Mouse (Mus musculus) MEL (cell line): ENCODE measurements around the gene Spryd7. TPM values are rescaled to one million over a fixed set of nuclear protein-coding genes. Genes with fewer than 3 reads are reported as not detected.
A peak's percentile ranks its signal among the peaks of the same experiment; 100 is the strongest.

Experiments used
- DNase-seq: peaks from one replicate; pipeline ENCODE4 v3.0.0; 2011; ENCODE audit warnings: low read depth, low spot score
- H3K27ac ChIP-seq: 2 replicates; pipeline ENCODE4 v1.5.1; 2012; ENCODE audit warnings: low read depth, mild to moderate bottlenecking, control low read depth, low read length, moderate library complexity; ENCODE audit not compliant: control insufficient read depth
- H3K27me3 ChIP-seq, 2 experiments: fragments of 150-350 bp in 1 of 2; sonication (generic) in 1 of 2; 2 replicates each; pipeline ENCODE4 v1.6.1; 2012; ENCODE audit warnings: low read length in 2 of 2, mild to moderate bottlenecking in 2 of 2, improper control_type of control experiment in 1 of 2, moderate library complexity in 1 of 2; ENCODE audit not compliant: insufficient read depth in 2 of 2, control insufficient read depth in 1 of 2
- H3K36me3 ChIP-seq, 2 experiments: 2 replicates each; pipeline ENCODE4 v1.6.1; 2012 to 2014; ENCODE audit warnings: low read length in 2 of 2, improper control_type of control experiment in 1 of 2, inconsistent platforms in 1 of 2, mild to moderate bottlenecking in 1 of 2; ENCODE audit not compliant: insufficient read depth in 2 of 2, control insufficient read depth in 1 of 2
- H3K4me1 ChIP-seq, 2 experiments: fragments of 150-350 bp in 1 of 2; sonication (generic) in 1 of 2; 2 replicates each; pipeline ENCODE4 v1.6.1; 2012; ENCODE audit warnings: low read length in 2 of 2, improper control_type of control experiment in 1 of 2, mild to moderate bottlenecking in 1 of 2; ENCODE audit not compliant: insufficient read depth in 2 of 2, control insufficient read depth in 1 of 2
- H3K4me3 ChIP-seq, 2 experiments: fragments of 150-350 bp in 1 of 2; sonication (generic) in 1 of 2; 2 replicates each; pipeline ENCODE4 v1.5.1; 2012; ENCODE audit warnings: low read depth in 2 of 2, low read length in 2 of 2, mild to moderate bottlenecking in 2 of 2, moderate library complexity in 2 of 2, control low read depth in 1 of 2, improper control_type of control experiment in 1 of 2; ENCODE audit not compliant: control insufficient read depth in 1 of 2, insufficient read depth in 1 of 2
- H3K79me2 ChIP-seq: 2 replicates; pipeline ENCODE4 v1.6.1; 2012; ENCODE audit warnings: mild to moderate bottlenecking, low read length, moderate library complexity; ENCODE audit not compliant: control insufficient read depth, poor library complexity, insufficient read depth
- H3K9ac ChIP-seq: 2 replicates; pipeline ENCODE4 v1.6.1; 2012; ENCODE audit warnings: low read depth, mild to moderate bottlenecking, control low read depth, low read length, moderate library complexity; ENCODE audit not compliant: control insufficient read depth, poor library complexity, severe bottlenecking
- H3K9me3 ChIP-seq: fragments of 150-350 bp; sonication (generic); replicated peaks from 2 replicates; pipeline ENCODE4 v1.6.1; 2012; ENCODE audit warnings: mild to moderate bottlenecking, low read length, improper control_type of control experiment, moderate library complexity; ENCODE audit not compliant: insufficient read depth
- CHD1 ChIP-seq: IDR thresholded peaks from 2 replicates; pipeline ENCODE4 v1.6.1; 2012; ENCODE audit warnings: low read depth, mild to moderate bottlenecking, inconsistent platforms, low read length, improper control_type of control experiment
- CHD2 ChIP-seq: IDR thresholded peaks from 2 replicates; pipeline ENCODE4 v1.6.1; 2011; ENCODE audit warnings: low read length, improper control_type of control experiment
- CTCF ChIP-seq, 3 experiments: IDR thresholded peaks in 2 of 3; conservative IDR thresholded peaks in 1 of 3; 2 replicates each; pipeline ENCODE4 v1.5.1; 2011 to 2012; ENCODE audit warnings: low read length in 3 of 3, low read depth in 2 of 3, mild to moderate bottlenecking in 2 of 3, improper control_type of control experiment in 1 of 3, inconsistent platforms in 1 of 3, mixed read lengths in 1 of 3, moderate library complexity in 1 of 3; ENCODE audit not compliant: control insufficient read depth in 1 of 3, insufficient read depth in 1 of 3, poor library complexity in 1 of 3, severe bottlenecking in 1 of 3
- E2F4 ChIP-seq: IDR thresholded peaks from 2 replicates; pipeline ENCODE4 v1.6.1; 2011; ENCODE audit warnings: low read depth, low read length, improper control_type of control experiment, borderline replicate concordance
- ELF1 ChIP-seq: IDR thresholded peaks from 2 replicates; pipeline ENCODE4 v1.6.1; 2014; ENCODE audit warnings: low read depth, mild to moderate bottlenecking, inconsistent platforms, low read length, improper control_type of control experiment, moderate library complexity
- EP300 ChIP-seq, 2 experiments: IDR thresholded peaks; 2 replicates each; pipeline ENCODE4 v1.6.1; 2011; ENCODE audit warnings: improper control_type of control experiment in 2 of 2, low read length in 2 of 2, low read depth in 1 of 2, mild to moderate bottlenecking in 1 of 2
- ETS1 ChIP-seq: IDR thresholded peaks from 2 replicates; pipeline ENCODE4 v1.6.1; 2012; ENCODE audit warnings: low read depth, mild to moderate bottlenecking, inconsistent platforms, low read length, improper control_type of control experiment, moderate library complexity
- GABPA ChIP-seq: IDR thresholded peaks from 2 replicates; pipeline ENCODE4 v1.6.1; 2012; ENCODE audit warnings: low read depth, mild to moderate bottlenecking, inconsistent platforms, low read length, improper control_type of control experiment, moderate library complexity
- GATA1 ChIP-seq: IDR thresholded peaks from 2 replicates; pipeline ENCODE4 v1.6.1; 2011; ENCODE audit warnings: low read depth, low read length, improper control_type of control experiment
- JUND ChIP-seq: IDR thresholded peaks from 2 replicates; pipeline ENCODE4 v1.6.1; 2011; ENCODE audit warnings: low read depth, mild to moderate bottlenecking, improper control_type of control experiment, low read length
- KAT2A ChIP-seq: conservative IDR thresholded peaks from 2 replicates; pipeline ENCODE4 v1.6.1; 2012; ENCODE audit warnings: low read depth, low read length, improper control_type of control experiment, inconsistent platforms
- MAFK ChIP-seq: IDR thresholded peaks from 2 replicates; pipeline ENCODE4 v1.6.1; 2011; ENCODE audit warnings: low read depth, mild to moderate bottlenecking, low read length, improper control_type of control experiment, borderline replicate concordance
- MAX ChIP-seq: IDR thresholded peaks from 2 replicates; pipeline ENCODE4 v1.6.1; 2011; ENCODE audit warnings: low read length, improper control_type of control experiment
- MEF2A ChIP-seq: IDR thresholded peaks from 2 replicates; pipeline ENCODE4 v1.6.1; 2014; ENCODE audit warnings: low read depth, mild to moderate bottlenecking, inconsistent platforms, low read length, improper control_type of control experiment; ENCODE audit not compliant: poor library complexity, insufficient replicate concordance, severe bottlenecking; ENCODE audit errors: extremely low read depth
- MXI1 ChIP-seq: IDR thresholded peaks from 2 replicates; pipeline ENCODE4 v1.6.1; 2011; ENCODE audit warnings: mild to moderate bottlenecking, low read depth, low read length, improper control_type of control experiment
- MYB ChIP-seq: IDR thresholded peaks from 2 replicates; pipeline ENCODE4 v1.6.1; 2011; ENCODE audit warnings: mild to moderate bottlenecking, low read depth, low read length, improper control_type of control experiment
- MYC ChIP-seq: IDR thresholded peaks from 2 replicates; pipeline ENCODE4 v1.6.1; 2011; ENCODE audit warnings: low read depth, mild to moderate bottlenecking, low read length, improper control_type of control experiment, moderate library complexity
- NELFE ChIP-seq: IDR thresholded peaks from 2 replicates; pipeline ENCODE4 v1.6.1; 2011; ENCODE audit warnings: low read depth, low read length, improper control_type of control experiment
- POLR2A ChIP-seq, 2 experiments: IDR thresholded peaks; 2 replicates each; pipeline ENCODE4 v1.6.1; 2011 to 2012; ENCODE audit warnings: low read length in 2 of 2, mild to moderate bottlenecking in 2 of 2, control low read depth in 1 of 2, improper control_type of control experiment in 1 of 2, low read depth in 1 of 2, moderate library complexity in 1 of 2; ENCODE audit not compliant: control insufficient read depth in 1 of 2, insufficient read depth in 1 of 2, poor library complexity in 1 of 2
- POLR2AphosphoS5 ChIP-seq: IDR thresholded peaks from 2 replicates; pipeline ENCODE4 v1.6.1; 2012; ENCODE audit warnings: low read depth, borderline replicate concordance, mild to moderate bottlenecking, inconsistent platforms, low read length, moderate library complexity, mixed read lengths
- RAD21 ChIP-seq: IDR thresholded peaks from 2 replicates; pipeline ENCODE4 v1.6.1; 2011; ENCODE audit warnings: mild to moderate bottlenecking, low read depth, low read length, improper control_type of control experiment
- RCOR1 ChIP-seq: IDR thresholded peaks from 2 replicates; pipeline ENCODE4 v1.6.1; 2012; ENCODE audit warnings: low read depth, mild to moderate bottlenecking, inconsistent platforms, low read length, improper control_type of control experiment
- SIN3A ChIP-seq: IDR thresholded peaks from 2 replicates; pipeline ENCODE4 v1.6.1; 2012; ENCODE audit warnings: low read length, improper control_type of control experiment, inconsistent platforms
- SMC3 ChIP-seq: IDR thresholded peaks from 2 replicates; pipeline ENCODE4 v1.6.1; 2011; ENCODE audit warnings: low read depth, low read length, improper control_type of control experiment
- TAL1 ChIP-seq: IDR thresholded peaks from 2 replicates; pipeline ENCODE4 v1.6.1; 2012; ENCODE audit warnings: mild to moderate bottlenecking, inconsistent platforms, low read length, moderate library complexity, mixed read lengths
- TBP ChIP-seq: IDR thresholded peaks from 2 replicates; pipeline ENCODE4 v1.8.0; 2011; ENCODE audit warnings: low read depth, low read length, improper control_type of control experiment
- TCF12 ChIP-seq: IDR thresholded peaks from 2 replicates; pipeline ENCODE4 v1.6.1; 2014; ENCODE audit warnings: low read depth, mild to moderate bottlenecking, inconsistent platforms, low read length, improper control_type of control experiment, moderate library complexity
- UBTF ChIP-seq: IDR thresholded peaks from 2 replicates; pipeline ENCODE4 v1.6.1; 2012; ENCODE audit warnings: low read depth, mild to moderate bottlenecking, inconsistent platforms, low read length, improper control_type of control experiment, moderate library complexity, borderline replicate concordance; ENCODE audit not compliant: insufficient read depth
- USF1 ChIP-seq: IDR thresholded peaks from 2 replicates; pipeline ENCODE4 v1.6.1; 2014; ENCODE audit warnings: low read depth, mild to moderate bottlenecking, inconsistent platforms, low read length, improper control_type of control experiment, moderate library complexity
- ZC3H11A ChIP-seq: IDR thresholded peaks from 2 replicates; pipeline ENCODE4 v1.6.1; 2012; ENCODE audit warnings: low read depth, mild to moderate bottlenecking, inconsistent platforms, low read length, improper control_type of control experiment
- ZNF384 ChIP-seq: IDR thresholded peaks from 2 replicates; pipeline ENCODE4 v1.6.1; 2012; ENCODE audit warnings: low read depth, mild to moderate bottlenecking, inconsistent platforms, low read length, improper control_type of control experiment
- polyA plus RNA-seq, 2 experiments: library from polyadenylated mRNA; stranded (reverse) in 1 of 2; unstranded in 1 of 2; fragments of >175 nt in 1 of 2; fragments of >200 nt in 1 of 2; gene quantifications; 2 replicates each; pipeline versions ENCODE4 v1.2.1 to v1.2.4; 2012; ENCODE audit warnings: low replicate concordance in 2 of 2, low read depth in 1 of 2; ENCODE audit not compliant: insufficient read length in 2 of 2, insufficient read depth in 1 of 2, missing spikeins in 1 of 2
- total RNA-seq: library from RNA; depleted of rRNA; stranded (reverse); fragments of 300-350 nt; gene quantifications from 2 replicates; pipeline ENCODE4 v1.2.3, GENCODE M21; 2012

The Spryd7 gene
- total and polyA plus RNA-seq, 3 experiments: 14.3 to 16.4 TPM; not detected in 1

DNA sequence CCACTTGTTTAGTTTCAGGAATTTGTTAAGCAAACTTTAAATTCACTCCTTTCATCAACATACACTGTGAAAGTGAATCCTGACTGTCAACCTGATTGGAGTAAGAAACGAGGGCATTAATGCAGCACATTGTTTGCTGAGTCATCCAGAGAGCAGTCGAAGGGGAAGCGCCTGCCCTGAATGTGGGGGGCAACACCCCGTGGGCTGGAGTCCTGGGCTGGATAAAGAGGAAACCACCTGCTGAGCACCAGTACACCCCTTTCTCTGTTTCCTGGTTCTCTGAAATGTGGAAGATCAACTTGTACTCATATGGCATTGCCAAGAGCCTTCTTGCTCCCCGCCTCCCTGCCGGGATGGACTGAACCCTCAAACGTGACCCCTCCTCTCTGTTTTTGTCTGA lies 27.2 kb downstream of the Spryd7 start:
- peaks cover 0 to 18% of the 10 kb centered on the region in 2 experiments; a peak in 3 of 4 replicates for H3K4me1 ChIP-seq
- H3K9ac ChIP-seq: no peak overlapping the region
- peaks cover 5 to 21% of the 10 kb centered on the region in 2 experiments for H3K36me3 ChIP-seq
- H3K27me3 ChIP-seq: no peaks in the 10 kb centered on the region
- H3K4me3 ChIP-seq: no peak overlapping the region
- no peaks in the 10 kb centered on the region for H3K9me3 ChIP-seq
- DNase-seq: peak; percentile 89
- peak overlapping the region; percentile 64; the same call in 1 of the 2 replicates for H3K27ac ChIP-seq
- H3K79me2 ChIP-seq: no peaks in the 10 kb centered on the region
- TF ChIP-seq MYC (0 out of 2 replicates have a peak, but pooled peaks have one; percentile 30), TAL1 (peak; percentile 24; the same call in 1 of the 2 replicates), JUND (no peak), RAD21 (no peak), ZNF384 (no peak), CHD2 (no peak), USF1 (no peak), MYB (no peak), GABPA (peak; percentile 94), GATA1 (0 out of 2 replicates have a peak, but pooled peaks have one; percentile 12), ZC3H11A (no peak), CTCF (IDR thresholded peaks at IDR 0.05 in 2 of 3, conservative IDR thresholded peaks at IDR 0.05 in 1 of 3; ENCODE audit: control insufficient read depth in 1 of 3, insufficient read depth in 1 of 3, low read depth in 2 of 3, low read length in 3 of 3, poor library complexity in 1 of 3, severe bottlenecking in 1 of 3) (no peak), TCF12 (0 out of 2 replicates have a peak, but pooled peaks have one; percentile 22), RCOR1 (peak; percentile 43), TBP (peak; percentile 73), EP300 (IDR thresholded peaks at IDR 0.05; ENCODE audit: low read depth in 1 of 2, low read length in 2 of 2) (peak; percentile 62 to 72), MAX (peak; percentile 59; the same call in 1 of the 2 replicates), POLR2A (IDR thresholded peaks at IDR 0.05; ENCODE audit: control insufficient read depth in 1 of 2, insufficient read depth in 1 of 2, low read depth in 1 of 2, low read length in 2 of 2, poor library complexity in 1 of 2) (no peak), POLR2AphosphoS5 (no peak), KAT2A (no peak), MAFK (peak; percentile 77; the same call in 1 of the 2 replicates), ETS1 (peak; percentile 66), ELF1 (0 out of 2 replicates have a peak, but pooled peaks have one; percentile 26), MEF2A (no peak), E2F4 (no peak), UBTF (no peak), MXI1 (peak; percentile 55), NELFE (0 out of 2 replicates have a peak, but pooled peaks have one; percentile 6), CHD1 (no peak), SMC3 (no peak), SIN3A (peak; percentile 45)
